Mouse (Mus musculus) ES-Bruce4 (cell line): ENCODE measurements at regions not wholly inside any gene's neighbourhood (a gene's known extent, or its start where the extent isn't known, plus 50 kb on each side); places are given as distances from the start of the nearest gene placed in this dataset.

Experiments used
- H3K27ac ChIP-seq: 2 replicates; pipeline ENCODE4 v1.5.1; 2012; ENCODE audit warnings: low read length, inconsistent platforms; ENCODE audit not compliant: insufficient read depth
- H3K27me3 ChIP-seq: 2 replicates; pipeline ENCODE4 v1.6.1; 2012; ENCODE audit warnings: mild to moderate bottlenecking, low read length, inconsistent platforms; ENCODE audit not compliant: control insufficient read depth, poor library complexity, insufficient read depth, severe bottlenecking
- H3K36me3 ChIP-seq: 2 replicates; pipeline ENCODE4 v1.6.1; 2012; ENCODE audit warnings: inconsistent platforms, mild to moderate bottlenecking, low read length, moderate library complexity; ENCODE audit not compliant: control insufficient read depth, poor library complexity, insufficient read depth, severe bottlenecking
- H3K4me1 ChIP-seq: one replicate; pipeline ENCODE4 v1.8.1; 2011; ENCODE audit warnings: low read length; ENCODE audit not compliant: control insufficient read depth, insufficient read depth
- H3K4me3 ChIP-seq: 2 replicates; pipeline ENCODE4 v1.5.1; 2011; ENCODE audit warnings: low read depth, mild to moderate bottlenecking, low read length
- H3K9ac ChIP-seq: 2 replicates; pipeline ENCODE4 v1.6.1; 2012; ENCODE audit warnings: low read depth, mild to moderate bottlenecking, inconsistent platforms; ENCODE audit not compliant: poor library complexity, severe bottlenecking
- H3K9me3 ChIP-seq: replicated peaks from 2 replicates; pipeline ENCODE4 v1.6.1; 2012; ENCODE audit warnings: mild to moderate bottlenecking, low read length, inconsistent platforms; ENCODE audit not compliant: control insufficient read depth, poor library complexity, insufficient read depth, severe bottlenecking
- CTCF ChIP-seq: IDR thresholded peaks from one replicate; pipeline ENCODE4 v1.8.1; 2011; ENCODE audit warnings: low read depth, low read length
- EP300 ChIP-seq: IDR thresholded peaks from 2 replicates; pipeline ENCODE4 v1.6.1; 2011; ENCODE audit warnings: low read depth, low read length; ENCODE audit not compliant: insufficient read depth
- POLR2A ChIP-seq: IDR thresholded peaks from one replicate; pipeline ENCODE4 v1.8.1; 2011; ENCODE audit warnings: low read length; ENCODE audit not compliant: insufficient read depth

GRCm38 (mm10) chr5:26564056-26564455 lies 252.9 kb upstream of the Dpp6 start:
- no peaks in the 10 kb centered on the region for H3K36me3 ChIP-seq
- no peak overlapping the region for H3K27ac ChIP-seq
- H3K9me3 ChIP-seq = no peaks in the 10 kb centered on the region
- H3K4me1 ChIP-seq = no peaks in the 10 kb centered on the region
- no peak for TF ChIP-seq CTCF
- no peak for TF ChIP-seq POLR2A
- TF ChIP-seq EP300 = no peak
- H3K4me3 ChIP-seq = no peak overlapping the region
- no peaks in the 10 kb centered on the region for H3K27me3 ChIP-seq
- H3K9ac ChIP-seq = no peak overlapping the region

- no peak overlapping the region for H3K9ac ChIP-seq
- H3K27ac ChIP-seq = no peak overlapping the region
- H3K27me3 ChIP-seq = no peaks in the 10 kb centered on the region
- TF ChIP-seq POLR2A (no peak), EP300 (no peak), CTCF (no peak)
- H3K4me3 ChIP-seq = no peak overlapping the region
- no peaks in the 10 kb centered on the region for H3K4me1 ChIP-seq
- no peaks in the 10 kb centered on the region for H3K36me3 ChIP-seq
- no peaks in the 10 kb centered on the region for H3K9me3 ChIP-seq
Measured at GRCm38 (mm10) chr5:26572691-26573191, 244.3 kb upstream of the Dpp6 start.

GRCm38 (mm10) chr5:26573446-26573845 lies 243.6 kb upstream of the Dpp6 start:
- H3K9me3 ChIP-seq = no peaks in the 10 kb centered on the region
- H3K4me3 ChIP-seq = no peak overlapping the region
- H3K27ac ChIP-seq = no peak overlapping the region
- no peak overlapping the region for H3K9ac ChIP-seq
- no peaks in the 10 kb centered on the region for H3K4me1 ChIP-seq
- no peaks in the 10 kb centered on the region for H3K27me3 ChIP-seq
- H3K36me3 ChIP-seq = no peaks in the 10 kb centered on the region
- no peak for TF ChIP-seq EP300
- TF ChIP-seq POLR2A = no peak
- TF ChIP-seq CTCF = no peak

- Histone ChIP-seq H3K4me3 (no peak overlapping the region), H3K27me3 (no peaks in the 10 kb centered on the region), H3K36me3 (no peaks in the 10 kb centered on the region), H3K9me3 (no peaks in the 10 kb centered on the region), H3K9ac (no peak overlapping the region), H3K27ac (no peak overlapping the region), H3K4me1 (no peaks in the 10 kb centered on the region)
- TF ChIP-seq POLR2A (no peak), CTCF (no peak), EP300 (no peak)
Measured at GRCm38 (mm10) chr5:26586108-26586507, 230.9 kb upstream of the Dpp6 start.

- Histone ChIP-seq H3K4me3 (no peak overlapping the region), H3K36me3 (no peaks in the 10 kb centered on the region), H3K27ac (no peak overlapping the region), H3K9me3 (no peaks in the 10 kb centered on the region), H3K4me1 (no peaks in the 10 kb centered on the region), H3K27me3 (no peaks in the 10 kb centered on the region), H3K9ac (no peak overlapping the region)
- TF ChIP-seq EP300 = no peak
- TF ChIP-seq POLR2A = no peak
- no peak for TF ChIP-seq CTCF
Measured at GRCm38 (mm10) chr5:26590886-26591285, 226.1 kb upstream of the Dpp6 start.

- Histone ChIP-seq H3K4me3 (no peak overlapping the region), H3K9me3 (no peaks in the 10 kb centered on the region), H3K9ac (no peak overlapping the region), H3K27ac (no peak overlapping the region), H3K36me3 (no peaks in the 10 kb centered on the region), H3K27me3 (no peaks in the 10 kb centered on the region), H3K4me1 (no peaks in the 10 kb centered on the region)
- TF ChIP-seq EP300 (no peak), POLR2A (no peak), CTCF (no peak)
Measured at GRCm38 (mm10) chr5:26592341-26592740, 224.7 kb upstream of the Dpp6 start.

GRCm38 (mm10) chr5:26597991-26598390 lies 219.0 kb upstream of the Dpp6 start:
- no peaks in the 10 kb centered on the region for H3K36me3 ChIP-seq
- no peaks in the 10 kb centered on the region for H3K9me3 ChIP-seq
- no peak for TF ChIP-seq EP300
- no peak for TF ChIP-seq CTCF
- TF ChIP-seq POLR2A = no peak
- H3K27ac ChIP-seq = no peak overlapping the region
- H3K27me3 ChIP-seq = no peaks in the 10 kb centered on the region
- no peak overlapping the region for H3K9ac ChIP-seq
- H3K4me1 ChIP-seq = no peaks in the 10 kb centered on the region
- H3K4me3 ChIP-seq = no peak overlapping the region
